Mouse (Mus musculus) intestine, embryonic 14.5 days (tissue): ENCODE data around the gene Tnk2. TPM values are rescaled to one million over a fixed set of nuclear protein-coding genes. Genes with fewer than 3 reads are reported as not detected.

Experiments
- ATAC-seq: fragments of 200-750 bp; cut with Nextera tagmentation; replicated peaks from 2 replicates; pipeline ENCODE4 v1.8.0; 2017; ENCODE audit warnings: low read depth, moderate number of reproducible peaks, moderate TSS enrichment, moderate library complexity; ENCODE audit not compliant: low FRiP score, low TSS enrichment
- DNase-seq: peaks from one replicate; pipeline ENCODE4 v3.0.0-alpha.2; 2018; ENCODE audit warnings: low spot score
- H3K27ac ChIP-seq: fragments of 300-500 bp; sonication (generic); 2 replicates; pipeline ENCODE4 v1.5.1; 2014; ENCODE audit warnings: low read depth, mild to moderate bottlenecking, control low read depth
- H3K27me3 ChIP-seq: fragments of 300-500 bp; sonication (generic); replicated peaks from 2 replicates; pipeline ENCODE4 v1.6.1; 2014; ENCODE audit warnings: low read length, control low read depth; ENCODE audit not compliant: control insufficient read depth, insufficient read depth
- H3K36me3 ChIP-seq: fragments of 300-500 bp; sonication (generic); 2 replicates; pipeline ENCODE4 v1.6.1; 2014; ENCODE audit warnings: low read length, control low read depth; ENCODE audit not compliant: control insufficient read depth, insufficient read depth
- H3K4me1 ChIP-seq: fragments of 300-500 bp; sonication (generic); replicated peaks from 2 replicates; pipeline ENCODE4 v1.6.1; 2014; ENCODE audit warnings: low read length, control low read depth, mixed read lengths; ENCODE audit not compliant: control insufficient read depth, insufficient read depth
- H3K4me2 ChIP-seq: fragments of 300-500 bp; sonication (generic); 2 replicates; pipeline ENCODE4 v1.6.1; 2014; ENCODE audit warnings: low read length
- H3K4me3 ChIP-seq: fragments of 300-500 bp; sonication (generic); 2 replicates; pipeline ENCODE4 v1.5.1; 2014; ENCODE audit warnings: low read depth, low read length, control low read depth, mixed read lengths
- H3K9ac ChIP-seq: fragments of 300-500 bp; sonication (generic); 2 replicates; pipeline ENCODE4 v1.6.1; 2014; ENCODE audit warnings: mild to moderate bottlenecking, low read length
- H3K9me3 ChIP-seq: fragments of 300-500 bp; sonication (generic); 2 replicates; pipeline ENCODE4 v1.6.1; 2016; ENCODE audit warnings: low read length, control low read depth; ENCODE audit not compliant: control insufficient read depth
- WGBS: fragments of 180-500 bp; shearing (Covaris S2); extraction: QIAGEN DNeasy Blood & Tissue Kit; methylation state at CpG from one replicate; pipeline ENCODE4 v1.1.7; 2014; 5-methylcytosine and 5-hydroxymethylcytosine counted together
- polyA plus RNA-seq: library from polyadenylated mRNA; unstranded; fragments of >200 nt; fragmentation: Nextera tagmentation; extraction: Ambion mirVana; gene quantifications from 2 replicates; pipeline ENCODE4 v1.2.1, GENCODE M21; 2014

The Tnk2 gene
- polyA plus RNA-seq, 1 experiment from 2014 or later, result 13.0 TPM

GRCm38 (mm10) chr16:32628140-32628539, 15.5 kb upstream of the Tnk2 start:
- H3K9ac ChIP-seq, result no peak overlapping the region
- DNase-seq (no peak), ATAC-seq (no peak)
- H3K4me1 ChIP-seq, result no peaks in the 10 kb centered on the region
- H3K27me3 ChIP-seq, result no peaks in the 10 kb centered on the region
- no peaks in the 10 kb centered on the region for H3K9me3 ChIP-seq
- H3K4me3 ChIP-seq, result no peak overlapping the region
- H3K4me2 ChIP-seq, result no peak overlapping the region
- peaks cover 91% of the 10 kb centered on the region for H3K36me3 ChIP-seq
- H3K27ac ChIP-seq, result no peak overlapping the region
- WGBS, result 96% methylated on average over 8 of the region's 8 CpGs

- H3K4me1 ChIP-seq, result no peaks in the 10 kb centered on the region
- H3K27ac ChIP-seq, result no peak overlapping the region
- H3K36me3 ChIP-seq, result peaks cover 51% of the 10 kb centered on the region
- H3K9ac ChIP-seq, result no peak overlapping the region
- ATAC-seq (no peak), DNase-seq (no peak)
- H3K9me3 ChIP-seq, result no peaks in the 10 kb centered on the region
- no peak overlapping the region for H3K4me3 ChIP-seq
- no peaks in the 10 kb centered on the region for H3K27me3 ChIP-seq
- H3K4me2 ChIP-seq, result no peak overlapping the region
- WGBS, result 91% methylated on average over 4 of the region's 4 CpGs
Observed at GRCm38 (mm10) chr16:32632328-32632824, 11.3 kb upstream of the Tnk2 start.

GRCm38 (mm10) chr16:32633486-32634012, 10.1 kb upstream of the Tnk2 start:
- H3K36me3 ChIP-seq, result peaks cover 40% of the 10 kb centered on the region
- no peak overlapping the region for H3K4me2 ChIP-seq
- H3K4me1 ChIP-seq, result no peaks in the 10 kb centered on the region
- H3K4me3 ChIP-seq, result no peak overlapping the region
- ATAC-seq (no peak), DNase-seq (no peak)
- 89% methylated on average over 4 of the region's 4 CpGs for WGBS
- no peaks in the 10 kb centered on the region for H3K9me3 ChIP-seq
- no peak overlapping the region for H3K9ac ChIP-seq
- no peak overlapping the region for H3K27ac ChIP-seq
- H3K27me3 ChIP-seq, result no peaks in the 10 kb centered on the region

GRCm38 (mm10) chr16:32634183-32634582, 9.5 kb upstream of the Tnk2 start:
- H3K4me3 ChIP-seq, result no peak overlapping the region
- ATAC-seq (no peak), DNase-seq (no peak)
- 84% methylated on average over 5 of the region's 5 CpGs for WGBS
- no peak overlapping the region for H3K9ac ChIP-seq
- no peak overlapping the region for H3K27ac ChIP-seq
- H3K4me2 ChIP-seq, result no peak overlapping the region
- no peaks in the 10 kb centered on the region for H3K4me1 ChIP-seq
- H3K36me3 ChIP-seq, result peaks cover 33% of the 10 kb centered on the region
- H3K9me3 ChIP-seq, result no peaks in the 10 kb centered on the region
- no peaks in the 10 kb centered on the region for H3K27me3 ChIP-seq

- 87% methylated on average over 3 of the region's 3 CpGs for WGBS
- Histone ChIP-seq H3K4me1 (no peaks in the 10 kb centered on the region; the same call in 1 of the 2 replicates), H3K4me3 (no peak overlapping the region), H3K9me3 (no peaks in the 10 kb centered on the region), H3K27me3 (no peaks in the 10 kb centered on the region), H3K36me3 (peaks cover 22% of the 10 kb centered on the region), H3K9ac (no peak overlapping the region), H3K27ac (no peak overlapping the region), H3K4me2 (no peak overlapping the region)
- no peak for ATAC-seq
- no peak for DNase-seq
Observed at GRCm38 (mm10) chr16:32635314-32635713, 8.4 kb upstream of the Tnk2 start.

GRCm38 (mm10) chr16:32636331-32636730, 7.3 kb upstream of the Tnk2 start:
- Histone ChIP-seq H3K4me2 (no peak overlapping the region), H3K9me3 (no peaks in the 10 kb centered on the region), H3K4me1 (no peaks in the 10 kb centered on the region; the same call in 1 of the 2 replicates), H3K27me3 (no peaks in the 10 kb centered on the region), H3K27ac (no peak overlapping the region), H3K36me3 (peaks cover 12% of the 10 kb centered on the region), H3K9ac (no peak overlapping the region), H3K4me3 (no peak overlapping the region)
- DNase-seq, result no peak
- 88% methylated on average over 3 of the region's 3 CpGs for WGBS
- ATAC-seq, result no peak

- Histone ChIP-seq H3K27me3 (no peaks in the 10 kb centered on the region), H3K9ac (no peak overlapping the region), H3K4me2 (no peak overlapping the region), H3K4me3 (no peak overlapping the region), H3K9me3 (no peaks in the 10 kb centered on the region), H3K36me3 (peaks cover 6% of the 10 kb centered on the region; the same call in 1 of the 2 replicates), H3K27ac (no peak overlapping the region), H3K4me1 (peaks cover 4% of the 10 kb centered on the region; the same call in 1 of the 2 replicates)
- no peak for ATAC-seq
- no peak for DNase-seq
- 33% methylated on average over 6 of the region's 6 CpGs for WGBS
Observed at GRCm38 (mm10) chr16:32636871-32637521, 6.7 kb upstream of the Tnk2 start.

GRCm38 (mm10) chr16:32638476-32638875, 5.2 kb upstream of the Tnk2 start:
- H3K27me3 ChIP-seq, result no peaks in the 10 kb centered on the region
- ATAC-seq (peak; percentile 69; the same call in 1 of the 2 replicates), DNase-seq (peak; percentile 91)
- no peak overlapping the region for H3K4me2 ChIP-seq
- H3K27ac ChIP-seq, result no peak overlapping the region
- H3K36me3 ChIP-seq, result no peaks in the 10 kb centered on the region
- no peak overlapping the region for H3K9ac ChIP-seq
- WGBS, result 9% methylated on average over 8 of the region's 8 CpGs
- H3K9me3 ChIP-seq, result no peaks in the 10 kb centered on the region
- H3K4me1 ChIP-seq, result peaks cover 4% of the 10 kb centered on the region; the same call in 1 of the 2 replicates
- H3K4me3 ChIP-seq, result no peak overlapping the region

GRCm38 (mm10) chr16:32640096-32640495, 3.6 kb upstream of the Tnk2 start:
- DNase-seq (no peak), ATAC-seq (no peak)
- Histone ChIP-seq H3K4me3 (no peak overlapping the region), H3K4me2 (no peak overlapping the region), H3K9me3 (no peaks in the 10 kb centered on the region), H3K4me1 (peaks cover 11% of the 10 kb centered on the region), H3K27ac (no peak overlapping the region), H3K9ac (no peak overlapping the region), H3K27me3 (no peaks in the 10 kb centered on the region), H3K36me3 (no peaks in the 10 kb centered on the region)
- WGBS, result 54% methylated on average over 5 of the region's 5 CpGs
